Mouse (Mus musculus): ENCODE measurements around the gene Mxi1.
A peak's percentile ranks its signal among the peaks of the same experiment; 100 is the strongest.

- TF ChIP-seq CTCF (IDR thresholded peaks at IDR 0.05; ENCODE audit: low read depth) (peak; percentile 31; the same call in 1 of the 2 replicates), EP300 (IDR thresholded peaks at IDR 0.05; ENCODE audit: low read depth) (no peak)
Measured at GRCm38 (mm10) chr19:53402741-53403432, 92.6 kb downstream of the Mxi1 start.

Measured in liver, embryonic 14.5 days (tissue).